Mouse (Mus musculus): ENCODE data around the gene Arsb.

GRCm38 (mm10) chr13:93912326-93912915 lies 141.0 kb downstream of the Arsb start:
- TF ChIP-seq CTCF (IDR thresholded peaks at IDR 0.05; ENCODE audit: low read depth, low read length) (no peak), POLR2A (IDR thresholded peaks at IDR 0.05; ENCODE audit: extremely low read depth, insufficient read depth, low read length) (no peak)
